Mouse (Mus musculus): ENCODE measurements at regions not wholly inside any gene's neighbourhood (a gene's known extent, or its start where the extent isn't known, plus 50 kb on each side); places are given as distances from the start of the nearest gene placed in this dataset.

GRCm38 (mm10) chr2:159354247-159354646, 559.6 kb downstream of the Dhx35 start:
- DNase-seq (ENCODE audit: low read depth, low spot score) = no peak

GRCm38 (mm10) chr2:159356503-159356902, 561.9 kb downstream of the Dhx35 start:
- DNase-seq (ENCODE audit: low read depth, low spot score) = no peak

- DNase-seq (ENCODE audit: low read depth, low spot score) = no peak
These were observed 566.8 kb downstream of the Dhx35 start for GRCm38 (mm10) chr2:159361371-159361770.

GRCm38 (mm10) chr2:159392865-159393264, 598.3 kb downstream of the Dhx35 start:
- DNase-seq (ENCODE audit: low read depth, low spot score) = no peak

GRCm38 (mm10) chr2:159401421-159402100, 607.0 kb downstream of the Dhx35 start:
- DNase-seq (ENCODE audit: low read depth, low spot score) = peak; percentile 61

GRCm38 (mm10) chr2:159404940-159405339, 610.3 kb downstream of the Dhx35 start:
- no peak for DNase-seq (ENCODE audit: low read depth, low spot score)

- peak; percentile 74 for DNase-seq (ENCODE audit: low read depth, low spot score)
These were observed 620.0 kb downstream of the Dhx35 start for GRCm38 (mm10) chr2:159414599-159414998.

- no peak for DNase-seq (ENCODE audit: low read depth, low spot score)
These were observed 623.8 kb downstream of the Dhx35 start for GRCm38 (mm10) chr2:159418371-159418940.

GRCm38 (mm10) chr2:159422281-159422937, 627.8 kb downstream of the Dhx35 start:
- DNase-seq (ENCODE audit: low read depth, low spot score) = peak; percentile 18

- peak; percentile 24 for DNase-seq (ENCODE audit: low read depth, low spot score)
These were observed 633.6 kb downstream of the Dhx35 start for GRCm38 (mm10) chr2:159428201-159428600.

- DNase-seq (ENCODE audit: low read depth, low spot score) = no peak
These were observed 636.1 kb downstream of the Dhx35 start for GRCm38 (mm10) chr2:159430577-159431329.

- no peak for DNase-seq (ENCODE audit: low read depth, low spot score)
These were observed 644.4 kb downstream of the Dhx35 start for GRCm38 (mm10) chr2:159438961-159439360.

- DNase-seq (ENCODE audit: low read depth, low spot score) = peak; percentile 43
These were observed 649.0 kb downstream of the Dhx35 start for GRCm38 (mm10) chr2:159443581-159443980.

- no peak for DNase-seq (ENCODE audit: low read depth, low spot score)
These were observed 651.8 kb downstream of the Dhx35 start for GRCm38 (mm10) chr2:159446434-159446833.

- no peak for DNase-seq (ENCODE audit: low read depth, low spot score)
These were observed 652.3 kb downstream of the Dhx35 start for GRCm38 (mm10) chr2:159446886-159447285.

- DNase-seq (ENCODE audit: low read depth, low spot score) = no peak
These were observed 654.4 kb downstream of the Dhx35 start for GRCm38 (mm10) chr2:159448976-159449375.

GRCm38 (mm10) chr2:159451439-159451838, 656.8 kb downstream of the Dhx35 start:
- no peak for DNase-seq (ENCODE audit: low read depth, low spot score)

- no peak for DNase-seq (ENCODE audit: low read depth, low spot score)
These were observed 686.9 kb downstream of the Dhx35 start for GRCm38 (mm10) chr2:159481399-159482080.

- no peak for DNase-seq (ENCODE audit: low read depth, low spot score)
These were observed 696.5 kb downstream of the Dhx35 start for GRCm38 (mm10) chr2:159491090-159491489.

GRCm38 (mm10) chr2:159498691-159499090, 704.1 kb downstream of the Dhx35 start:
- DNase-seq (ENCODE audit: low read depth, low spot score) = no peak

- DNase-seq (ENCODE audit: low read depth, low spot score) = peak; percentile 76
These were observed 706.4 kb downstream of the Dhx35 start for GRCm38 (mm10) chr2:159501039-159501438.

GRCm38 (mm10) chr2:159519066-159519465, 724.5 kb downstream of the Dhx35 start:
- DNase-seq (ENCODE audit: low read depth, low spot score) = no peak

All from mesoderm, embryonic 11.5 days (tissue).